In the genomic region with DNA sequence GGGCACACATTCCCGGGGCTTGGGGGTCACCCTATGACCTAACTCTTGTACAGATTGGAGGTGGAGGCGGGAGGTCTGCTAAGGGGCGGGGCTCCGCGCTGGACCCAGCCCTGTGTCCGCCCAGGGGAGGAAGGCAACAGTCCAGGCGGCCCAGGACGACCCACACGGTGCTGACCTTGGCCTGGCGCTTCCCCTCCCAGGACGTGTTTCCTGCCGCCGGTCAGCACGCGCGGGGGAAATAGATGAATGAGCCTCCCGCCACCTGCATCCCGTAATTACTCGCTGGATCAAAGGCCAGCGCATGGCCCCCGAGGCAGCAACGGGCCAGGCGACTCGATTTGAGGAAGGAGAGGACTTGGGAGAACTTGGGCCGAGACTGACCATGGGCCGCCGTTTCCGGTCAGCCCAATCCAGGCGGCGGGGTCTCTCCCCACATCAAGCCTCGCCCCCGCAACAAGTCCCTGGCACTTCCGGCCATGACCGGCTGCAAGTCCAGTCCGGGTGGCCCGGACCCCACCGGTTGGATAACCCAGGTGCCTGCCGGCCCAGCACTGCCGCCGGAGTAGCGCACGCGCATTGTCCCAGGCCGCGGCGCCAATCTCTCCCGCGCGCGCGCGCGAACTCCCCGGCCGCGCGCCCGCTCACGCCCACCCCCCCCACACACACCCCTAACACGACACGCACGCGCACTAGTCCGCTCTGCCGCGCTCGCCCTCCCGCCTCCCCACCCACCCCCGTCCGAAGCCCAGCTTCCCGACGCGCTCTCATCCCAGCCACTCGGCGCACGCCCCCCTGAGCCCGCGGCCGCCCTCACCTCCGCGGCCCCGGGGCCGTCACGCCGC, we compare ENCODE assay signal across 7 mouse cellular contexts. TPM values are rescaled to one million over a fixed set of nuclear protein-coding genes. Genes with fewer than 3 reads are reported as not detected.
DNase-seq lines count a peak whose midpoint lies in the region; ATAC-seq lines count a peak whose summit lies in the region.

No protein-coding gene starts in this region.

- ATAC-seq in common myeloid progenitor, adult 5-6 weeks (replicated peaks; ENCODE audit: low read depth, poor library complexity, severe bottlenecking) = peak; percentile 31

- peak; percentile 92 to 96 for DNase-seq in adrenal gland, adult (ENCODE audit: inconsistent age in 2 of 2, low spot score in 1 of 2)
- DNase-seq in gastrocnemius, adult 8-10 months (ENCODE audit: low spot score in 2 of 2) = peak; percentile 61 to 77
- DNase-seq in induced T-regulatory cell, adult 2 months (ENCODE audit: low read depth) = peak; percentile 90
- DNase-seq in left cerebral cortex, postnatal 14 days (ENCODE audit: low spot score in 2 of 2) = peak; percentile 74 to 83
- DNase-seq in mesoderm, embryonic 11.5 days (ENCODE audit: low read depth, low spot score) = peak; percentile 87
- DNase-seq in right cerebral cortex, postnatal 4 days = peak; percentile 92

- intact Hi-C loops in left cerebral cortex, postnatal 14 days (cut with DNase I) = no loop called here

RNA-seq across cellular contexts. Expression of a gene that starts 0.5 kb away (rescaled TPM):
- 20.0 and 25.5 TPM in 2 replicates for total RNA-seq in common myeloid progenitor, adult 5-6 weeks (2017)
- total RNA-seq in gastrocnemius, adult 8-10 months (2022) = 10 to 100 TPM; 27.1 to 32.2 (median 29.7) TPM
- total RNA-seq in left cerebral cortex, postnatal 14 days (2021) = 10 to 100 TPM; 26.9 to 29.1 TPM

RNA-seq across cellular contexts. Expression of a gene that starts 16.8 kb away (rescaled TPM):
- 15.2 and 31.9 TPM in 2 replicates for total RNA-seq in common myeloid progenitor, adult 5-6 weeks (2017)
- total RNA-seq in gastrocnemius, adult 8-10 months (2022) = 1 to 10 TPM; 5.5 to 8.7 (median 7.4) TPM
- 10 to 100 TPM; 51.0 to 58.8 TPM for total RNA-seq in left cerebral cortex, postnatal 14 days (2021)

RNA-seq across cellular contexts. Expression of a gene that starts 41.6 kb away (rescaled TPM):
- total RNA-seq in common myeloid progenitor, adult 5-6 weeks (2017) = not detected in 2 replicates
- total RNA-seq in gastrocnemius, adult 8-10 months (2022) = not detected
- total RNA-seq in left cerebral cortex, postnatal 14 days (2021) = not detected

Comparison
In these comparisons a context has a peak if more than half of its experiments do, and no peak if none do; other contexts are left out.
1. Peak in every context shown above with its lines: DNase-seq and ATAC-seq.